Mouse (Mus musculus) hindbrain, embryonic 16.5 days (tissue): ENCODE data around the gene Sphk1. TPM values are rescaled to one million over a fixed set of nuclear protein-coding genes. Genes with fewer than 3 reads are reported as not detected.

Source experiments
- ATAC-seq: fragments of 200-750 bp; cut with Nextera tagmentation; 2 replicates; pipeline ENCODE4 v1.8.0; 2017; ENCODE audit warnings: moderate TSS enrichment, moderate library complexity
- H3K27ac ChIP-seq: fragments of 300-500 bp; sonication (generic); 2 replicates; pipeline ENCODE4 v1.5.1; 2014; ENCODE audit warnings: low read depth, mild to moderate bottlenecking, control low read depth, low read length, moderate library complexity
- H3K27me3 ChIP-seq: fragments of 300-500 bp; sonication (generic); replicated peaks from 2 replicates; pipeline ENCODE4 v1.6.1; 2014; ENCODE audit warnings: low read length; ENCODE audit not compliant: control insufficient read depth, insufficient read depth
- H3K36me3 ChIP-seq: fragments of 300-500 bp; sonication (generic); 2 replicates; pipeline ENCODE4 v1.6.1; 2014; ENCODE audit warnings: mild to moderate bottlenecking, low read length, moderate library complexity, mixed read lengths; ENCODE audit not compliant: control insufficient read depth, insufficient read depth
- H3K4me1 ChIP-seq: fragments of 300-500 bp; sonication (generic); 2 replicates; pipeline ENCODE4 v1.6.1; 2014; ENCODE audit warnings: low read depth, low read length; ENCODE audit not compliant: control insufficient read depth, insufficient read depth
- H3K4me2 ChIP-seq: fragments of 300-500 bp; sonication (generic); 2 replicates; pipeline ENCODE4 v1.6.1; 2014; ENCODE audit warnings: mild to moderate bottlenecking, low read length, control low read depth, moderate library complexity
- H3K4me3 ChIP-seq: fragments of 300-500 bp; sonication (generic); 2 replicates; pipeline ENCODE4 v1.5.1; 2014; ENCODE audit warnings: mild to moderate bottlenecking, low read length, control low read depth, moderate library complexity
- H3K9ac ChIP-seq: fragments of 300-500 bp; sonication (generic); 2 replicates; pipeline ENCODE4 v1.6.1; 2014; ENCODE audit warnings: low read depth, mild to moderate bottlenecking, control low read depth, low read length, moderate library complexity
- H3K9me3 ChIP-seq: fragments of 300-500 bp; sonication (generic); 2 replicates; pipeline ENCODE4 v1.6.1; 2014; ENCODE audit warnings: mild to moderate bottlenecking, low read length, moderate library complexity; ENCODE audit not compliant: control insufficient read depth
- WGBS: fragments of 180-500 bp; shearing (Covaris S2); extraction: QIAGEN DNeasy Blood & Tissue Kit; methylation state at CpG from one replicate; pipeline ENCODE4 v1.1.7; 2014; 5-methylcytosine and 5-hydroxymethylcytosine counted together
- polyA plus RNA-seq: library from polyadenylated mRNA; unstranded; fragments of >200 nt; fragmentation: Nextera tagmentation; extraction: Ambion mirVana; gene quantifications from 2 replicates; pipeline ENCODE4 v1.2.1, GENCODE M21; 2015

Sphk1 gene
- polyA plus RNA-seq, 1 experiment from 2014 or later, result 13.9 TPM

GRCm38 (mm10) chr11:116504516-116504915, 26.2 kb upstream of the Sphk1 start:
- no peaks in the 10 kb centered on the region for H3K36me3 ChIP-seq
- H3K9me3 ChIP-seq, result no peaks in the 10 kb centered on the region
- H3K4me3 ChIP-seq, result no peak overlapping the region
- no peak overlapping the region for H3K9ac ChIP-seq
- no peaks in the 10 kb centered on the region for H3K27me3 ChIP-seq
- no peak for ATAC-seq
- WGBS, result 83% methylated on average over 17 of the region's 17 CpGs
- H3K4me1 ChIP-seq, result peaks cover 4% of the 10 kb centered on the region
- H3K27ac ChIP-seq, result no peak overlapping the region
- H3K4me2 ChIP-seq, result no peak overlapping the region

- H3K36me3 ChIP-seq, result no peaks in the 10 kb centered on the region
- no peaks in the 10 kb centered on the region for H3K27me3 ChIP-seq
- H3K9me3 ChIP-seq, result no peaks in the 10 kb centered on the region
- H3K9ac ChIP-seq, result no peak overlapping the region
- H3K4me2 ChIP-seq, result no peak overlapping the region
- H3K27ac ChIP-seq, result no peak overlapping the region
- no peak for ATAC-seq
- H3K4me3 ChIP-seq, result no peak overlapping the region
- H3K4me1 ChIP-seq, result peaks cover 4% of the 10 kb centered on the region
- 75% methylated on average over 5 of the region's 5 CpGs for WGBS
Measured at GRCm38 (mm10) chr11:116505573-116505972, 25.2 kb upstream of the Sphk1 start.

- H3K4me2 ChIP-seq, result no peak overlapping the region
- 80% methylated on average over 17 of the region's 17 CpGs for WGBS
- no peak overlapping the region for H3K4me3 ChIP-seq
- no peak overlapping the region for H3K27ac ChIP-seq
- no peaks in the 10 kb centered on the region for H3K36me3 ChIP-seq
- no peak overlapping the region for H3K9ac ChIP-seq
- no peaks in the 10 kb centered on the region for H3K27me3 ChIP-seq
- peaks cover under 1% of the 10 kb centered on the region; the same call in 1 of the 2 replicates for H3K4me1 ChIP-seq
- no peak for ATAC-seq
- no peaks in the 10 kb centered on the region for H3K9me3 ChIP-seq
Measured at GRCm38 (mm10) chr11:116506151-116506875, 24.4 kb upstream of the Sphk1 start.

- ATAC-seq, result no peak
- Histone ChIP-seq H3K27me3 (no peaks in the 10 kb centered on the region), H3K4me1 (no peaks in the 10 kb centered on the region), H3K36me3 (no peaks in the 10 kb centered on the region), H3K4me2 (no peak overlapping the region), H3K4me3 (no peak overlapping the region), H3K27ac (no peak overlapping the region), H3K9me3 (no peaks in the 10 kb centered on the region), H3K9ac (no peak overlapping the region)
- WGBS, result 63% methylated on average over 2 of the region's 2 CpGs
Measured at GRCm38 (mm10) chr11:116508689-116509088, 22.0 kb upstream of the Sphk1 start.

GRCm38 (mm10) chr11:116511301-116511868, 19.3 kb upstream of the Sphk1 start:
- no peak overlapping the region for H3K4me2 ChIP-seq
- WGBS, result 78% methylated on average over 7 of the region's 7 CpGs
- no peak overlapping the region for H3K4me3 ChIP-seq
- no peak for ATAC-seq
- no peaks in the 10 kb centered on the region for H3K9me3 ChIP-seq
- peaks cover 4% of the 10 kb centered on the region; the same call in 1 of the 2 replicates for H3K4me1 ChIP-seq
- H3K27me3 ChIP-seq, result no peaks in the 10 kb centered on the region
- no peak overlapping the region for H3K27ac ChIP-seq
- H3K9ac ChIP-seq, result no peak overlapping the region
- H3K36me3 ChIP-seq, result no peaks in the 10 kb centered on the region

- Histone ChIP-seq H3K4me3 (no peak overlapping the region), H3K9me3 (no peaks in the 10 kb centered on the region), H3K27ac (no peak overlapping the region), H3K27me3 (no peaks in the 10 kb centered on the region), H3K36me3 (no peaks in the 10 kb centered on the region), H3K9ac (no peak overlapping the region), H3K4me2 (no peak overlapping the region), H3K4me1 (peaks cover 4% of the 10 kb centered on the region; the same call in 1 of the 2 replicates)
- ATAC-seq, result no peak
- 93% methylated on average over 7 of the region's 7 CpGs for WGBS
Measured at GRCm38 (mm10) chr11:116512154-116512553, 18.6 kb upstream of the Sphk1 start.

GRCm38 (mm10) chr11:116512987-116513386, 17.7 kb upstream of the Sphk1 start:
- no peaks in the 10 kb centered on the region for H3K36me3 ChIP-seq
- H3K27ac ChIP-seq, result no peak overlapping the region
- peaks cover 4% of the 10 kb centered on the region; the same call in 1 of the 2 replicates for H3K4me1 ChIP-seq
- H3K4me3 ChIP-seq, result no peak overlapping the region
- no peak overlapping the region for H3K4me2 ChIP-seq
- no peaks in the 10 kb centered on the region for H3K9me3 ChIP-seq
- no peaks in the 10 kb centered on the region for H3K27me3 ChIP-seq
- no peak for ATAC-seq
- H3K9ac ChIP-seq, result no peak overlapping the region
- 79% methylated on average over 6 of the region's 6 CpGs for WGBS

- Histone ChIP-seq H3K27ac (no peak overlapping the region), H3K4me1 (peaks cover 4% of the 10 kb centered on the region; the same call in 1 of the 2 replicates), H3K4me3 (no peak overlapping the region), H3K9me3 (no peaks in the 10 kb centered on the region), H3K27me3 (no peaks in the 10 kb centered on the region), H3K9ac (no peak overlapping the region), H3K36me3 (no peaks in the 10 kb centered on the region), H3K4me2 (no peak overlapping the region)
- 85% methylated on average over 4 of the region's 4 CpGs for WGBS
- no peak for ATAC-seq
Measured at GRCm38 (mm10) chr11:116513531-116514038, 17.1 kb upstream of the Sphk1 start.

- WGBS, result 15% methylated on average over 24 of the region's 24 CpGs
- no peaks in the 10 kb centered on the region for H3K27me3 ChIP-seq
- peaks cover 4% of the 10 kb centered on the region; the same call in 1 of the 2 replicates for H3K4me1 ChIP-seq
- no peak overlapping the region for H3K27ac ChIP-seq
- H3K9ac ChIP-seq, result no peak overlapping the region
- no peaks in the 10 kb centered on the region for H3K36me3 ChIP-seq
- no peaks in the 10 kb centered on the region for H3K9me3 ChIP-seq
- 0 out of 2 replicates have a peak overlapping the region, but pooled peaks have one; percentile 5 for H3K4me3 ChIP-seq
- H3K4me2 ChIP-seq, result peak overlapping the region; percentile 42
- ATAC-seq, result no peak
Measured at GRCm38 (mm10) chr11:116515330-116516020, 15.2 kb upstream of the Sphk1 start.
